Mouse (Mus musculus) olfactory bulb, adult 2 months (tissue): ENCODE data around the gene Tmem150c.
A peak's percentile ranks its signal among the peaks of the same experiment; 100 is the strongest.

Experiments used
- CTCF ChIP-seq: fragments of 200-500 bp; IDR thresholded peaks from 2 replicates; pipeline ENCODE4 v1.5.1; 2012; ENCODE audit warnings: low read depth, mild to moderate bottlenecking, low read length, moderate library complexity; ENCODE audit not compliant: insufficient read depth
- POLR2A ChIP-seq: fragments of 200-500 bp; IDR thresholded peaks from 2 replicates; pipeline ENCODE4 v1.6.1; 2012; ENCODE audit warnings: mild to moderate bottlenecking, low read depth, low read length, moderate library complexity; ENCODE audit not compliant: insufficient read depth

DNA sequence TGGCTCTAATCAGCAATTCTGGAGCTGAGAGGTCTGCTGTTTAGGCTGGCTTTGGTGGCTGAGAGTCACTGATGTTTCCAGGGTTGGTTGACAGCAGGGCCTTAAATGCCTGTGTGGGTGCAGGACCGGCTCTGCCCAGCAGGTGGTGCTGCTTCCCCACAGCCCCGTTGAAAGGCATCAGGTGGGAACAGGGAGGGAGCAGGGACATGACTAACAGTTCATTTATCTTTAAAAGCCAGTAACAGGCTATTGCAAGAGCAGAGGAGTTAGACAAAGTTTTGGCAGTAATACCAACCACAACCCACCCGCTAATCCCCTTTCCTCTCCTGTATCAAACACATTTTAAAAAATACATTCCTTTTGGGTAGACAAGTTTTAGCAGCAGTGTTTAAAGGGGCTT, 89.4 kb downstream of the Tmem150c start:
- TF ChIP-seq POLR2A, result no peak
- TF ChIP-seq CTCF, result peak; percentile 97
